Mouse (Mus musculus) liver, adult 2 months (tissue): ENCODE measurements around the gene Sptbn1.

ENCODE experiments used
- CTCF ChIP-seq: fragments of 200-500 bp; IDR thresholded peaks from 2 replicates; pipeline ENCODE4 v1.5.1; 2011; ENCODE audit warnings: low read depth, low read length, control low read depth
- POLR2A ChIP-seq: fragments of 200-500 bp; IDR thresholded peaks from 2 replicates; pipeline ENCODE4 v1.6.1; 2011; ENCODE audit warnings: low read length, control low read depth; ENCODE audit not compliant: insufficient read depth; ENCODE audit errors: extremely low read depth

GRCm38 (mm10) chr11:30279278-30279677, 11.3 kb upstream of the Sptbn1 start:
- TF ChIP-seq CTCF (no peak), POLR2A (no peak)
